Mouse (Mus musculus): ENCODE measurements at regions not wholly inside any gene's neighbourhood (a gene's known extent, or its start where the extent isn't known, plus 50 kb on each side); places are given as distances from the start of the nearest gene placed in this dataset.
A peak's percentile ranks its signal among the peaks of the same experiment; 100 is the strongest.

DNA sequence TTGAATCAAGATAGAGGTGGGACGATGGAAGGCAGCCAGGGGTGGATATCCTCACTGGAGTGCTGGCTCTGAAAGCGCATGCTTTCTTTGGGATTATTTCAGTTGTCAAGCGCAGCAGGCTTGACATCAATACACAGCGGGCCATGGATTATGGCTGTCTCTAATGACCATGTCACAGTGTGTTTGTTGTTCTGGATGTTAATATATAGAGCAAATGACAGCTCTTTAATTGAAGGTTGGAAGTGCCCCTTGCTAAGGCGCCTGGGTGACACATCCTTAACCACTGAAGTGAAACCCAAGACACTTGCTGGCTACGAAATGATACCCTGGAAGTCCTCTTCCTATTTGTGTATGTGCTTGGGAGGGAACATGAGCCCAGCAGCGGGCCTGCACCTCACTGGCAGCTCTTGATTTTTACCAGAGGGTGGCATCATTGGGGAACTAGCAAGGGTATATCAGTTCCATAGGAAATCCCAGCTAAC is 200.5 kb upstream of the Rasgrp1 start:
- DNase-seq (ENCODE audit: low spot score in 2 of 2): no peak

DNA sequence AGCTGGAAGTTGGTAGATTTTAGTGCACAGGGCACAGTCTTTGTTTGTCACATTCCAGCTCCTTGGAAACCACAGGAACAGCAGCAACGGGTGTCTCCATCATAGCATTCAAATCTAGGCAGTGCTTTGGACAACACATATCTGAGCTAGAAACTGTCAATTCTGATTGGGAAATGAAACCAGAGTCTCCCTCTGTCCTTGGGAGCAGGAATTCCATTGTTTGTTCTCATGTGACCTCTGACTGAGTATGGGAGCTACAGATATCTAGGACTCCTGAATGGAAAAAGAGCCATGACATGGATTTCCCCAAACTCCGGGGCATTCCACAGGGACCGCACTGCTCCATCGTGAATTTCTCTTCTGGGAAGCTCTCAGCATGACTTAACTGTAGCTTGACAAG is 205.5 kb upstream of the Rasgrp1 start:
- DNase-seq (ENCODE audit: low spot score in 2 of 2): no peak

- DNase-seq (ENCODE audit: low spot score in 2 of 2): no peak
Measured at GRCm38 (mm10) chr2:117556301-117556700, 213.5 kb upstream of the Rasgrp1 start.

DNA sequence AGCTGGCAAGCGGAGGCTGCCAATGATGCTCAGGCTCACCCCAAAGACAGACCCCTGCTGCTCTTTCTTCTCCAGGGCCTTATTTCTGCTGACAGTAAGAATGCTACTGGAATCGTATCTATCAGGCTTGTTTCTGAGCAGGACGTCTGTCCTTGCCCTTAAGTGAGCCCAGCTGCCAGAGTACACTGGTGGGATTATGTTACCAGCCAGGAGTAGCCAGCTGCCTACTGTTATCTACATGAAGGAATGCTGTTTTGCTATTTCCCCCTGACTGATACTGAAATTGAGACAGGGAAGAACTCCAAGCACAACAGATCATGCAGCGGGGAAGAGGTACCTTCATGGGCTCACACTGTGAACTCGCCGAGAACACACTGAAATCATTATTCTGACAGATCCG is 228.2 kb upstream of the Rasgrp1 start:
- no peak for DNase-seq (ENCODE audit: low spot score in 2 of 2)

GRCm38 (mm10) chr2:117587381-117587780 is 244.6 kb upstream of the Rasgrp1 start:
- peak; percentile 2 to 13 for DNase-seq (ENCODE audit: low spot score in 2 of 2)

DNA sequence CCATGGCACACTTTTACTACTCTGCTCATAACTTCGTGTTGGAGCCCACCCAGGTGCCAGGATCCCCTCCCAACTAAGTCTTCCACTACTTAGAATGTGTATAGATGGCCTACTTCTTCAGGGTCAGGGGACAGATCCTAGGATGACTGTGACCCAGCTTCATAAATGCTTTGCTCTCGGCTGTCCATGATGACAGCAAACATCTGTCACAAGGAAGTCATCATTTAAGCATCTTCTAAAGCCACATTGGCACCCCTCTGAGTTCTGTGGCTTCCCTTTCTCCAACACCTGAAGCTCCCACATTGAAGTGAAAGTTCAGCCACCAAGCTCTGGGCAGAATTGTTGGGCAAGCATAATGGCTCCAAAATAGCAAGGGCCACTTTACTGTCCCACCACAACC is 252.2 kb upstream of the Rasgrp1 start:
- no peak for DNase-seq (ENCODE audit: low spot score in 2 of 2)

DNA sequence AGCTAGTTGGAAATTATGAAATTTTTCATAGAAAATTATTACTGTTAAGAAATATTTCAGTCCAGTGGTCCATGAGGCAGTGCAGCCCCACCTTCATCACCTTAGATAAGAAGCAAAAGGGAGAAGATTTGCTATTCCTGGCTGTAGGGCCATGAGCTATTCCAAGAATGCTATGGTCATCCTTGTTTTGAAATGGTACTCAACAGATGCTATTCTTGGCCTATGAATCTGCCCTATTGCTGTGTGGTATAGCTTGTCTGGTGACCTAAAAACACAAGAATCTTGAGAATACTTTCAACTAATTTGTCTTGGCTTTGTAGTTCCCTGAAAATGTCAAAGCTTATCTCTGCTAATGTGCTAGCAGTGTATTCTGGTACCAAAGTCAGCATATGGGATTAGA is 254.8 kb upstream of the Rasgrp1 start:
- DNase-seq (ENCODE audit: low spot score in 2 of 2): no peak

DNA sequence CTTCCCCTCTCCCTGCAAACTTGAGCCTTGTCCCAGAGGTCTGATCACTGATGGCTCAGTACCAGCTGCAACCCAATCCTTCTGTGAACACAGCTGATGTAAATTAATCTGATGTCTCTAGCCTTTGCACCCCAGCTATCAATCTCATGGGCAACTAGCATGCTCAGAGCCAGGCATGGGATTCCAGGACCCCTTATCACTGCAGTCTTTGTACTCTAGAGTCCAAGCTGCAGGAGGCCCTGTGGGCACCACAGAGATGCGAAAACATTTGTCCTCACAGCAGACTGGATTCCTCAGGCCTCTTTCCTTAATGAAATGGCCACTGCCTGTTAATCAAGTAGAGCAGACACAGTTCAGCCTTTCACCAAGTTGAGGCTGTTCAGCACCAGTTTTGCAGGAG is 272.0 kb upstream of the Rasgrp1 start:
- no peak for DNase-seq (ENCODE audit: low spot score in 2 of 2)

DNA sequence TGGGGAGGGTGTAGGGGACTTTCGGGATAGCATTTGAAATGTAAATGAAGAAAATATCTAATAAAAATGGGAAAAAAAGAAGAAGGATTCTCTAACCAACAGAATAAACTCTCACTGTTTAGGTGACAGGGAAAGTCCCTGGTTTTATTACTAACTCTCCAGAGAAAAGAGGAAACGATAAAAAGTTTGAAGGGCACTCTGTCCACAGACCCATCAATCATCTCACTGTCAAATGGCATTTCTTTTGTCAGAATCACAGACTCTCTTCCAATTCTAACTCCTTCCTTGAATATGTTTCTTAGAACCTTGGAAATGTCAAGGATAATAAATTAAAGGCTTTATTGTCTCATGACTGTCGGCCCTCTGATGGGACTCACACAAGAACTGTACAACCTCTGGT is 275.3 kb upstream of the Rasgrp1 start:
- no peak for DNase-seq (ENCODE audit: low spot score in 2 of 2)

- no peak for DNase-seq (ENCODE audit: low spot score in 2 of 2)
Measured at GRCm38 (mm10) chr2:117623955-117624354, 281.2 kb upstream of the Rasgrp1 start.

DNA sequence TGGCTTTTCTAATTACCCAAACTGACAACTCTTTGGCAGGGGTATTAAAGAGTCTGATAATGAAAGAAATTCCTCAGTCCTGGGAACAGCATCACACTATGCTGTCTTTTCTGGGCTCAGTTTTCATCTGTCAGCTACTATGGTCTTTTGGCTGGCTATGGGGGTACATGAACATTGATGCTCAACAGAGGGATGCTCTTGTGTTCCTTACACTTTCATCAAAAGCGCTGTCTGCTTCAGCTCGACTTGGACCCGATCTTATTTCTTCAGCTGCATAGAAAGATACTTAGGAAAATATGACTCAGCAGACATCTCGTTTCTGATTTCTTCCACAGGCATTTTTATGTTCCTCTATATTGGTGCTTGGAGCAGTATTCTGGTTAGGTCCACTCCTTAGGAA is 292.1 kb upstream of the Rasgrp1 start:
- no peak for DNase-seq (ENCODE audit: low spot score in 2 of 2)

DNA sequence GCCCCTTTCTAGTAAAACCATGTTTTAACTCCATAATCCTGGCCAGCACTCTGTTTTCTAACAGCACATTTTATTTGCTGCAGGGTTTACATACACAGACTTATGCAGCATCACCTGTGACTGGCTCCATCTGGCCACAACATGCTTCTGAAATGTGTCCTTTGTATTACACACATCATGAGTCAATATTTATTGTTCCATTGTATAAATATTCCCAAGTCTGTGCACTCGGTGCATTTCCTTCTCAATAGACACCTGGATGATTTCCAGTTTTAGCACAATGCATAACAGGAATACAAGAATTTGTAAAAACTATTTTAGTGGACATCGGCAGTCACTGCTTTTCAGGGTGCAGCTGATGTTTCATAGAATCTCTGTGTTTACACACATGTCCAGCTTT is 294.6 kb upstream of the Rasgrp1 start:
- no peak for DNase-seq (ENCODE audit: low spot score in 2 of 2)

DNA sequence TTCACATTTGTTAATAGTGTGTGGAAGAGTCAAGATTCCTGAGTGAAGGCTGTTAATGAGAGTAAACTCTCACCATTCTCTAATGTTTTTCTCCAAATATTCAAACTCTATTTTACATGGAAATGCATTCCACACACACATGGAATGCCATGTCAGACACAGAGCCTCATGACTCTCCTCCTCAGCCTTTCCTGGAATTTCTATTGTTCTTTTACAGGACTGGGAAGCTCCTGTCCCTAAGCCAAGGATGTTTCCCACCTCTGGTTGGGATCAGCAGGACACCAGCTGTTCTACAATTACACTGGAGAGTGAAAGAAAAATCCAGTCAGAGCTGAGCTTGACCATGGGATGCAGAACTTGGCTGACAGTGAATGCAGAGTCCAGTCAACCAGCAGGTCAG is 309.3 kb upstream of the Rasgrp1 start:
- DNase-seq (ENCODE audit: low spot score in 2 of 2): no peak

GRCm38 (mm10) chr2:117652647-117653046 is 309.8 kb upstream of the Rasgrp1 start:
- DNase-seq (ENCODE audit: low spot score in 2 of 2): no peak

- no peak for DNase-seq (ENCODE audit: low spot score in 2 of 2)
Measured at GRCm38 (mm10) chr2:117656546-117657175, 313.9 kb upstream of the Rasgrp1 start.

- no peak for DNase-seq (ENCODE audit: low spot score in 2 of 2)
Measured at GRCm38 (mm10) chr2:117660217-117660924, 317.6 kb upstream of the Rasgrp1 start.

- DNase-seq (ENCODE audit: low spot score in 2 of 2): no peak
Measured at GRCm38 (mm10) chr2:117662653-117663052, 319.9 kb upstream of the Rasgrp1 start.

DNA sequence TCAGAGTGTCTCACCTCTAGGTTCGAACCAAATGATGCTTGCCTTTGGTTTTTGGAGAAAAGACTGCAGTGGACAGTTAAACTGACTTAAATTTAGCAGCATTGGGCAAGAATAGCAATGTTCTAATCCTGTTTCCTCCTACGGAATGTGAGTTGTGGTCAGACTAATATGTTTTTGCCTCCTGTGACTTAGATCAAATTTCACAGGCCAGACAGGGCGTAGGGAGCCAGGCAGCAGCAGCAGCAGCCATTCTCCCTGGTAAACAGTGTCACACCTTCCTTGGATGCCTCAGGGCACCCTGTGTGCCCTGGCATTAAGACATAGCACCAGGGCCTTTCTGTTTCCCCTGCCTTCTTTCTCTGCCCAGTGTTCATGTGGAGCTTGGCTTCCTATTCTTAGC is 323.7 kb upstream of the Rasgrp1 start:
- DNase-seq (ENCODE audit: low spot score in 2 of 2): no peak

GRCm38 (mm10) chr2:117668137-117668536 is 325.3 kb upstream of the Rasgrp1 start:
- DNase-seq (ENCODE audit: low spot score in 2 of 2): peak; percentile 41 to 58

- DNase-seq (ENCODE audit: low spot score in 2 of 2): no peak
Measured at GRCm38 (mm10) chr2:117674877-117675276, 332.1 kb upstream of the Rasgrp1 start.

DNA sequence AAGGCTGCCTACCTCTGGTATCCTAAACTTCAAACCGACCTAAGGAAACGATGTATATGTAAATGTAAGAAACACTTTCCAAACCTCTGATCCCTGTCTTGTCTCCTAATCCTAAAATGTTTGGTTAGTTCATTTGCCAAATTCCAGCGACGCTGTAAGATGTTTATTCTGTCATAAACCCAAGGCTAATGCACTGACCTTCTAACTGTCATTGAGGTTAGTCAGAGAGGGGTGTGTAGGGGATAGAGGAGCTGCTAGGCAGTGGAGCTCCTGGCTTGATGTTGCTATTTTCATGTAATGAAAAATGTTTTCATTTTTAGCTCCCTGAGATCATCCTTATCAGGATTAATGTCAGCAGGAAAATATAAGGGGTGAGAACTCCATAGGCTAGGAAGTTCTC is 335.8 kb upstream of the Rasgrp1 start:
- DNase-seq (ENCODE audit: low spot score in 2 of 2): no peak

- DNase-seq (ENCODE audit: low spot score in 2 of 2): no peak
Measured at GRCm38 (mm10) chr2:117685836-117686453, 343.1 kb upstream of the Rasgrp1 start.

GRCm38 (mm10) chr2:117693537-117693936 is 350.7 kb upstream of the Rasgrp1 start:
- DNase-seq (ENCODE audit: low spot score in 2 of 2): peak; percentile 37 to 59

Measured in heart, adult 9 months (tissue).